Mouse (Mus musculus) liver, postnatal 0 days (tissue): Measurements from ENCODE around the gene Rdh1.

Source experiments
- CTCF ChIP-seq: sonication (generic); IDR thresholded peaks from 2 replicates; pipeline ENCODE4 v1.5.1; 2016; ENCODE audit warnings: antibody characterized with exemption, low read depth
- EP300 ChIP-seq: IDR thresholded peaks from 2 replicates; pipeline ENCODE4 v1.6.1; 2016; ENCODE audit warnings: antibody characterized with exemption, low read depth, mild to moderate bottlenecking

- TF ChIP-seq CTCF, result no peak
- no peak for TF ChIP-seq EP300
Measured at GRCm38 (mm10) chr10:127724178-127724577, 35.3 kb upstream of the Rdh1 start, which contains the start of gene Tac2.
